Mouse (Mus musculus) fat pad, adult 2 months (tissue): ENCODE data around the gene Gon7.

ENCODE experiments used
- DNase-seq: peaks from one replicate; pipeline ENCODE4 v3.0.0-alpha.2; 2011; ENCODE audit warnings: low read depth, low spot score; ENCODE audit errors: extremely low read depth

The Gon7 gene

GRCm38 (mm10) chr12:102743036-102743588, 14.5 kb downstream of the Gon7 start:
- DNase-seq = no peak

- DNase-seq = no peak
Observed at GRCm38 (mm10) chr12:102742056-102742455, 15.5 kb downstream of the Gon7 start.

GRCm38 (mm10) chr12:102740285-102740684, 17.3 kb downstream of the Gon7 start:
- DNase-seq = no peak

- no peak for DNase-seq
Observed at GRCm38 (mm10) chr12:102739096-102739495, 18.5 kb downstream of the Gon7 start.

- DNase-seq = no peak
Observed at GRCm38 (mm10) chr12:102733381-102733780, 24.2 kb downstream of the Gon7 start.

GRCm38 (mm10) chr12:102730798-102731619, 26.6 kb downstream of the Gon7 start:
- DNase-seq = no peak

GRCm38 (mm10) chr12:102729855-102730797, 27.5 kb downstream of the Gon7 start:
- no peak for DNase-seq

- DNase-seq = no peak
Observed at GRCm38 (mm10) chr12:102725761-102726175, 31.8 kb downstream of the Gon7 start.

- DNase-seq = no peak
Observed at GRCm38 (mm10) chr12:102725146-102725545, 32.5 kb downstream of the Gon7 start.

GRCm38 (mm10) chr12:102723861-102724260, 33.7 kb downstream of the Gon7 start:
- DNase-seq = no peak

GRCm38 (mm10) chr12:102722966-102723365, 34.6 kb downstream of the Gon7 start:
- DNase-seq = no peak

- DNase-seq = no peak
Observed at GRCm38 (mm10) chr12:102722451-102722850, 35.2 kb downstream of the Gon7 start.

GRCm38 (mm10) chr12:102719552-102720315, 37.9 kb downstream of the Gon7 start:
- no peak for DNase-seq

- no peak for DNase-seq
Observed at GRCm38 (mm10) chr12:102714654-102715395, 42.8 kb downstream of the Gon7 start.

GRCm38 (mm10) chr12:102714116-102714515, 43.5 kb downstream of the Gon7 start:
- no peak for DNase-seq

GRCm38 (mm10) chr12:102713153-102713865, 44.3 kb downstream of the Gon7 start:
- DNase-seq = no peak

GRCm38 (mm10) chr12:102710851-102711375, 46.7 kb downstream of the Gon7 start:
- no peak for DNase-seq

- DNase-seq = no peak
Observed at GRCm38 (mm10) chr12:102709896-102710295, 47.7 kb downstream of the Gon7 start.

- no peak for DNase-seq
Observed at GRCm38 (mm10) chr12:102708220-102708619, 49.4 kb downstream of the Gon7 start.
